Mouse (Mus musculus) forebrain, embryonic 10.5 days (tissue): ENCODE data around the gene Mcpt4. TPM values are rescaled to one million over a fixed set of nuclear protein-coding genes. Genes with fewer than 3 reads are reported as not detected.
"Not testable (repeated sequence)": the region's sequence is repeated elsewhere in the genome, so short reads cannot be mapped to it uniquely, and the experiment has no call there.

Experiments
- DNase-seq: peaks from one replicate; pipeline ENCODE4 v3.0.0-alpha.2; 2017; ENCODE audit warnings: low spot score; ENCODE audit errors: extremely low spot score
- H3K27ac ChIP-seq: fragments of 300-500 bp; sonication (generic); 2 replicates; pipeline ENCODE4 v1.5.1; 2016; ENCODE audit warnings: mild to moderate bottlenecking
- H3K27me3 ChIP-seq: fragments of 300-500 bp; sonication (generic); 2 replicates; pipeline ENCODE4 v1.6.1; 2016; ENCODE audit warnings: mild to moderate bottlenecking; ENCODE audit not compliant: poor library complexity, severe bottlenecking
- H3K36me3 ChIP-seq: fragments of 300-500 bp; sonication (generic); replicated peaks from 2 replicates; pipeline ENCODE4 v1.6.1; 2016; ENCODE audit warnings: mild to moderate bottlenecking, moderate library complexity
- H3K4me1 ChIP-seq: fragments of 300-500 bp; sonication (generic); 2 replicates; pipeline ENCODE4 v1.6.1; 2016
- H3K4me3 ChIP-seq: fragments of 300-500 bp; sonication (generic); 2 replicates; pipeline ENCODE4 v1.5.1; 2016; ENCODE audit warnings: mild to moderate bottlenecking, moderate library complexity
- H3K9me3 ChIP-seq: fragments of 300-500 bp; sonication (generic); 2 replicates; pipeline ENCODE4 v1.6.1; 2016; ENCODE audit warnings: mild to moderate bottlenecking, moderate library complexity
- WGBS: fragments of 180-500 bp; shearing (Covaris S2); methylation state at CpG from one replicate; pipeline ENCODE4 v1.1.7; 2016; 5-methylcytosine and 5-hydroxymethylcytosine counted together
- polyA plus RNA-seq: library from polyadenylated mRNA; unstranded; fragments of >200 nt; fragmentation: Nextera tagmentation; extraction: Ambion mirVana; gene quantifications from 2 replicates; pipeline ENCODE4 v1.2.1, GENCODE M21; 2016

Mcpt4 gene
- polyA plus RNA-seq: not detected in 2 replicates

DNA sequence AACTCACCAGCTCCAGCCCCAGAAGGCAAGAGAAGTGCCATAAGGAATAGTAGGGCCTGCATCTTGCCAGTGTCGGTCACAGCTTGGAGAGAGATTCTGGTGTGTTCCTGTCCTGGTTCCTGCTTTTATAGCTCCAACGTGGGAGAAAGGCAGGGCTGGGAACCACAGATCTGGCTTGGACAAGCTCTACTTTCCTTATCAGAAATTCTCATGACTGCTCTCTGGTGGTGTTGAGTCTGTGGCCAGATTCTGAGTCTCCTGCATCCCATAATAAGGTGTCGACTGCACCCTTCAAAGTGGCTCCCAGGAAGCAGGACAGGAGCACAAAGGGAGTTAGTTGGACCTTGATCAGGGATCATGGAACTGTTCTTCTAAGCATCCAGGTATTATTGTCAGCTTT, at the start of gene Mcpt4:
TSS of gene Mcpt4 (minus strand) at position 101 of the 400 bp plus-strand sequence.
- not testable (repeated sequence) for H3K27me3 ChIP-seq, DNase-seq, H3K4me1 ChIP-seq, H3K9me3 ChIP-seq, H3K27ac ChIP-seq, H3K36me3 ChIP-seq, H3K4me3 ChIP-seq
- 85% methylated on average over 3 of the region's 3 CpGs for WGBS

DNA sequence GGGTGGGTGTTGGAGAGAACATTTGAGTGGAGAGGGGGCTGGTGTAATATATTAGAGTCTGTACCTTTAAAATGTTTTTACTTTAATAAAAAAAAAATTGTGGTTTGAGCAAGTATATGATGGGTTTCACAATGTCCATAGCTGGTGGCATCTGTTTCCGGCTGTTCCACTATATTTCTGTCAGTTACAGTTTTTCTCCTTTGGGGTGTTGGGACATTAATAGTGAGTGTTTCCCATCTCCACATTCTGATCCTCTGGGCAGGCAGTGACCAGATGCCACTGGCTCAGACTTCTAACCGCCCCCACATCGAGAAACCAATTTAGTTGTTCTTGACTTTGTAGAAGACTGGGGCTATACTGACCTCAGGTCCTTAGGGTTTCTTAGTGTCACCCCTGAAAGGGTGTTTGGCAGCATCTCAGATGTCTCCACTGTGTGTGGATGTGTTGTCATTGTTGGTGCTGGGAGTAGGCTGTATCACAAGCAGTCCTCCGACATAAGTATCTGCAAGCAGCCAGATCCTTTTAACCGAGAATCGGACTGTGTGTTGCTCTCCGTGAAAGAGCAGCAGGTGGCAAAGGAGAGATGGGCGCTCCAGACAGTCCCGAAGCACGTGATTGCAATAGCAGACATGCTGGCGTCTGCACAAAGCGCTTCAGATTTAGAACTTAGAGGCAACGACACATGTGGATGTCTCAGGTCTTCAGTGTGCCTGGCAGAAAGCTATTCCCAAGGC, 43.5 kb upstream of the Mcpt4 start:
- Histone ChIP-seq H3K27me3 (no peaks in the 10 kb centered on the region), H3K4me1 (no peaks in the 10 kb centered on the region), H3K27ac (no peak overlapping the region), H3K4me3 (no peak overlapping the region), H3K9me3 (no peaks in the 10 kb centered on the region), H3K36me3 (no peaks in the 10 kb centered on the region)
- WGBS: 85% methylated on average over 13 of the region's 13 CpGs
- no peak for DNase-seq

GRCm38 (mm10) chr14:56105016-56105415, 42.9 kb upstream of the Mcpt4 start:
- Histone ChIP-seq H3K27me3 (no peaks in the 10 kb centered on the region), H3K9me3 (no peaks in the 10 kb centered on the region), H3K4me1 (no peaks in the 10 kb centered on the region), H3K27ac (no peak overlapping the region), H3K4me3 (no peak overlapping the region), H3K36me3 (no peaks in the 10 kb centered on the region)
- WGBS: 94% methylated on average over 5 of the region's 5 CpGs
- DNase-seq: no peak

DNA sequence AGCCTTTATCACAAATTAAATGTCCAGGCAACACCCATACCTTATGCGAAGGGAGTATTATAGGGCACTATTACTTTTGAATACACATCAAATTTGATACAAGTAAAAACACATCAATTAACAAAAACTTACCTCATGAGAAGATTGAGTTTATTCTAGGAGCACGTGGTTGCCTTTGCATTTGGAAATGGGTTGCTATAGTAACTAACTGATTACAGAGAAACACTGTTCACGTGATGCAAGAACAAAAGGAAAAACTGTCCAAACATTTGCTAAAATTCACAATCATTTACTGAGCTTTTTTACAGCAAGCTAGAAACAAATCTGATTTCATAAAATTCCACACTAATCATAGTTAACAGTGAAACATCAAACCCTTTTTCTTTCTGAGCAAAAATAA, 41.3 kb upstream of the Mcpt4 start:
- Histone ChIP-seq H3K27ac (no peak overlapping the region), H3K4me3 (no peak overlapping the region), H3K9me3 (no peaks in the 10 kb centered on the region), H3K27me3 (no peaks in the 10 kb centered on the region), H3K4me1 (no peaks in the 10 kb centered on the region), H3K36me3 (no peaks in the 10 kb centered on the region)
- WGBS: 78% methylated on average over 3 of the region's 3 CpGs
- DNase-seq: no peak

GRCm38 (mm10) chr14:56102386-56102785, 40.3 kb upstream of the Mcpt4 start, which contains the start of gene Ctsg:
Gene Ctsg, minus strand, starts transcription at chr14:56102574.
- H3K4me3 ChIP-seq: no peak within 1 kb of the TSS
- WGBS: 89% methylated on average over 10 of the region's 10 CpGs
- H3K27me3 ChIP-seq: no peaks in the 10 kb centered on the region
- H3K27ac ChIP-seq: no peak within 1 kb of the TSS
- DNase-seq: no peak
- no peaks in the 10 kb centered on the region for H3K9me3 ChIP-seq
- no peaks in the 10 kb centered on the region for H3K4me1 ChIP-seq
- no peaks in the 10 kb centered on the region for H3K36me3 ChIP-seq

GRCm38 (mm10) chr14:56098940-56099339, 36.8 kb upstream of the Mcpt4 start:
- H3K27me3 ChIP-seq: no peaks in the 10 kb centered on the region
- H3K27ac ChIP-seq: no peak overlapping the region
- 79% methylated on average over 4 of the region's 4 CpGs for WGBS
- H3K4me3 ChIP-seq: no peak overlapping the region
- no peaks in the 10 kb centered on the region for H3K36me3 ChIP-seq
- H3K9me3 ChIP-seq: no peaks in the 10 kb centered on the region
- H3K4me1 ChIP-seq: no peaks in the 10 kb centered on the region
- no peak for DNase-seq

- no peak overlapping the region for H3K27ac ChIP-seq
- no peaks in the 10 kb centered on the region for H3K9me3 ChIP-seq
- no peaks in the 10 kb centered on the region for H3K36me3 ChIP-seq
- H3K4me3 ChIP-seq: no peak overlapping the region
- H3K4me1 ChIP-seq: no peaks in the 10 kb centered on the region
- H3K27me3 ChIP-seq: no peaks in the 10 kb centered on the region
- 86% methylated on average over 1 of the region's 1 CpGs for WGBS
- DNase-seq: no peak
These were observed 35.5 kb upstream of the Mcpt4 start for GRCm38 (mm10) chr14:56097597-56097996.

DNA sequence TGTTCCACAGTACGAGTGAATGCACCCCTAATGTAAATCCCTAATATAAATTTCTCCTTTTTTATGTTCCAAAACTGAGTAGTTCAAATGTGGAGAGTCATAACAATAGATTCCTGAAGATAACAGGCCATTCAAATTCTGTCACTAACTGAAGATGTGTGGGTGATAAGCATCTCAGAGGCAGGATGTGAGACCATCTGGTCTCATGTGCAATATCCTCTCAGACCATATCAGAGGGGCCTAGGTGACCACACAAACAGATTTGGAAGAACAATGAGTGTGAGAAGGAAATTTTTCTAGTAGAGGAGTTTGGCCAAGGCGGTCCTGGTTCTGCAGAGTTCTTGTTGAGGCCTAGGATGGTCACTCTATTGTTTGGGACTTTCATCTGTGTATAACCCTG, 31.2 kb upstream of the Mcpt4 start:
- Histone ChIP-seq H3K9me3 (no peaks in the 10 kb centered on the region), H3K36me3 (no peaks in the 10 kb centered on the region), H3K4me1 (no peaks in the 10 kb centered on the region), H3K4me3 (no peak overlapping the region), H3K27me3 (no peaks in the 10 kb centered on the region), H3K27ac (no peak overlapping the region)
- no peak for DNase-seq
- 77% methylated on average over 2 of the region's 2 CpGs for WGBS

DNA sequence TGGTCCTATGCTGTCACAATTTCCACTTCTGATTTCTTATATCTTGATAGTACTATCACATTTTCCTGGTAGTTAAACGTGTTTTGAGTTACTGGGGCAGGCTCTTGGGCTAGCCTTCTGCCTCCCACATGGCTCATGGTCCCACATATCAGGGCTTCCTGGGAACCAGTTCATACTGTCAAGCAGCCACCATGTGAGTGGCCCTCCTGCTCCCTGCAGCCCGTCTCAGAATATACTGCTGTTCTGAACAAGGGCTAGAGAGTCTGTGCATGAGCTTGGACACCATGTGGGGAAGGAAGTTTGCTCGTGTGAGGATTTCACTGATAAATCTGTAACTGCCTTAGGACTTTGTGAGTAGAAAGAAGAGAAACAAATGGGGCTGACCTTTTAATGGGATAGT, 24.6 kb upstream of the Mcpt4 start:
- Histone ChIP-seq H3K4me1 (no peaks in the 10 kb centered on the region), H3K36me3 (no peaks in the 10 kb centered on the region), H3K27me3 (no peaks in the 10 kb centered on the region), H3K4me3 (no peak overlapping the region), H3K27ac (no peak overlapping the region), H3K9me3 (no peaks in the 10 kb centered on the region)
- WGBS: 77% methylated on average over 3 of the region's 3 CpGs
- no peak for DNase-seq

DNA sequence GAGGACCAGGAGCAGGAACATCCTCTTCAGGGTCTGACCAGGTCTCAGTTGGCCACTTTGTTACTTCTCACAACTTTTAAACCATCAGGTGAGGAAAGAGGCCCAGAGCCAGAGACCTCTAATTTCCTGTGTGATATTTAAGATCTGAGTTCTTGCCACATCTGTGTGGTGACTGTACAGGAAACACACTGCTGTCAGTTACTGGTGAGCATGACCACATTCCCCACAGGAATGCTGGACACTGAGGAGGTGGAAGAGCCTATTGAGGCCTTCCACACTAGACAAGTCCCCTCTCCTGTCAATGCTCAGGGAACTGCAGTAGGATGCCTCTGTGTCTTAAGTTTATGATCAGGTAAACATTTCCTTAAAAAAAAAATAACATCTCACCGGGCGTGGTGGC, 23.1 kb upstream of the Mcpt4 start, which contains the start of gene Mcpt8:
TSS of gene Mcpt8 (minus strand) at position 107 of the 400 bp plus-strand sequence.
- 95% methylated on average over 2 of the region's 2 CpGs for WGBS
- no peaks in the 10 kb centered on the region for H3K36me3 ChIP-seq
- H3K4me1 ChIP-seq: no peaks in the 10 kb centered on the region
- H3K27ac ChIP-seq: no peak within 1 kb of the TSS
- H3K4me3 ChIP-seq: no peak within 1 kb of the TSS
- no peak for DNase-seq
- H3K27me3 ChIP-seq: no peaks in the 10 kb centered on the region
- H3K9me3 ChIP-seq: no peaks in the 10 kb centered on the region

DNA sequence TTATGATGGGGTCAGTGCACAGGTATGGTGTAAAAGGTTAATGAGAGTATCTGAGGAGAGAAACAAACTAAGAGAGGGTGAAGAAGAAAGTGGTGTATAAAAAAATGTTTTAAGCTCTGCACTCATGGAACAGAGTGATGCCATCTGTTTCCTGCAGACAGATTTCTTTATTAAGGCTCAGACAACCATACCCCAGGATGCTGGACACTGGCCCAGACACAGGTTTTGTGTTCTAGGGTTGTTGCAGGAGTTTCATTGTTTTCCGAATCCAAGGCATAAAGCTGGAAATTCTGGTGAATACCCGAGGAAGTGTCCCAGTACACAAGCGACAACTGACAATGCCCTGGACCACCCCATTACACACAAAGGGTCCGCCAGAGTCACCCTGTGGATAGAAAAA, 19.9 kb upstream of the Mcpt4 start:
- no peak for DNase-seq
- 89% methylated on average over 4 of the region's 4 CpGs for WGBS

DNA sequence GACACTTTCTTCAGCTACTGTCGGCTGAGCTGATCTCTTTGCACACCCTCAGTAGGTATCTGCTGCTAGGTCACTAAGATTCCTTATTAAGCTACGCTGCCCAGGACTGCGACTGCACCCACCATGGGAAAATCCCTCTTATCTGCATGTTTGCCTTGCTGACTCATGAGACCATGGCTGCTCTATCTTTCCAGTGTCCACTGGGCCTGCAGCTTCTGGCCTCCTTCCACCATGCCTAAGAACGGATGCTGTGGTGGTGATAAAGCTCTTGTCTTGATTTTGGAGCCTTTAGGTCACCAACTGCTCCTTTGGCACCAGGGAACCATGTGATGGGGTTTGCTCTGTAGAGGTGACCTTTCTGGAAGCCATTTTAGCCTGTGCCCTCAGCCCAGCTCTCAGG, 4.4 kb downstream of the Mcpt4 start:
- Histone ChIP-seq H3K27me3 (no peaks in the 10 kb centered on the region), H3K4me1 (no peaks in the 10 kb centered on the region), H3K27ac (no peak overlapping the region), H3K9me3 (no peaks in the 10 kb centered on the region), H3K4me3 (no peak overlapping the region), H3K36me3 (no peaks in the 10 kb centered on the region)
- DNase-seq: no peak
- WGBS: 92% methylated on average over 4 of the region's 4 CpGs

More for the DNA sequence above, 19.9 kb upstream of the Mcpt4 start:
- Histone ChIP-seq H3K27me3 (no peaks in the 10 kb centered on the region), H3K36me3 (no peaks in the 10 kb centered on the region), H3K9me3 (no peaks in the 10 kb centered on the region), H3K27ac (no peak overlapping the region), H3K4me3 (no peak overlapping the region), H3K4me1 (no peaks in the 10 kb centered on the region)

- H3K9me3 ChIP-seq: no peaks in the 10 kb centered on the region
- H3K4me3 ChIP-seq: no peak overlapping the region
- no peak for DNase-seq
- 89% methylated on average over 3 of the region's 3 CpGs for WGBS
- H3K27ac ChIP-seq: no peak overlapping the region
- H3K36me3 ChIP-seq: no peaks in the 10 kb centered on the region
- no peaks in the 10 kb centered on the region for H3K27me3 ChIP-seq
- H3K4me1 ChIP-seq: no peaks in the 10 kb centered on the region
These were observed 6.7 kb downstream of the Mcpt4 start for GRCm38 (mm10) chr14:56055408-56055807.
